Mouse (Mus musculus): ENCODE results near the gene Glrx2.
"Not testable (repeated sequence)": the region's sequence is repeated elsewhere in the genome, so short reads cannot be mapped to it uniquely, and the experiment has no call there.

The Glrx2 gene

DNA sequence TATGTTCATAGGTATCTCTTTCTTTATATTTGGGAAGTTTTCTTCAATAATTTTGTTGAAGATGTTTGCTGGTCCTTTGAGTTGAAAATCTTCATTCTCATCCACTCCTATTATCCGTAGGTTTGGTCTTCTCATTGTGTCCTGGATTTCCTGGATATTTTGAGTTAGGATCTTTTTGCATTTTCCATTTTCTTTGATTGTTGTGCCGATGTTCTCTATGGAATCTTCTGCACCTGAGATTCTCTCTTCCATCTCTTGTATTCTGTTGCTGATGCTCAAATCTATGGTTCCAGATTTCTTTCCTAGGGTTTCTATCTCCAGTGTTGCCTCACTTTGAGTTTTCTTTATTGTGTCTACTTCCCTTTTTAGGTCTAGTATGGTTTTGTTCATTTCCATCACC, at the start of gene Glrx2:
TSS of gene Glrx2 (plus strand) at position 301 of the 400 bp plus-strand sequence.
- not testable (repeated sequence) for DNase-seq

- DNase-seq = no peak
Measured at GRCm38 (mm10) chr1:143675734-143676361, 40.3 kb upstream of the Glrx2 start.

DNA sequence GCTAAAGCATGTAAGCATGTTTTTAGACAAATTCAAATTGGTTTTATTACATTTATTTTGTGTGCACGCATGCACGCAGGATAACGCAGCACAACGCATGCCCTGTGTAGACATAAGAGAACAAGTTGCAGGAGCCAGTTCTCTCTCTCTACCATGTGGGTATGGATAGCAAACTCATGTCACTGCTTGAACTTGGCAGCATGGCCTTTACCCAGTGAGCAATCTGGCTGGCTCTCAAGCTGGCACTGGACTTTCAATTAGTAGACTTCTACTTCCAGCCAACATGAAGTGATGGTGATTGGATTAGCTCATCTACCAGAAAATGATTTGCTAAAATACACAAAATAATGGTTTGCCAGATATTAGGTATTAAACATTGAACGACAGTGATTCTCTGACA, 35.0 kb upstream of the Glrx2 start:
- no peak for DNase-seq

DNA sequence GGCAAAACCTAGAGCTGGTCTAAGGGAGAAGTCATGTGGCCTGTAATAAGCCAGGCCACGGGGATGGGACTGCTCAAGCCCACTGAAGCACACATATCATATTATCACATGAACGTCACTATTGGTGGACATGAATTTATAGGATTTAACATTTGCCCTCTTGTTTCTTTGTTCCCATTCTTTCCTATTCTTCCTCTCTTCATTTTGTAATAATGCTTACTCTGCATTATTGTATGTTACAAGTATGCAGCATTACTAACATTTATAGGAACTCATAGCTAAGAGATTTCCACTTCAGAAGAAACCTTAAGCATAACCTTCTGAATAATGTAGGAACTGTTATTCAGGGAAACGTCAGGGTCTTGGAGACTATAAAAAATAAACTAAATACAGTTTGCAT, 31.3 kb upstream of the Glrx2 start:
- DNase-seq = no peak

- DNase-seq = no peak
Measured at GRCm38 (mm10) chr1:143701736-143702135, 14.4 kb upstream of the Glrx2 start.

DNA sequence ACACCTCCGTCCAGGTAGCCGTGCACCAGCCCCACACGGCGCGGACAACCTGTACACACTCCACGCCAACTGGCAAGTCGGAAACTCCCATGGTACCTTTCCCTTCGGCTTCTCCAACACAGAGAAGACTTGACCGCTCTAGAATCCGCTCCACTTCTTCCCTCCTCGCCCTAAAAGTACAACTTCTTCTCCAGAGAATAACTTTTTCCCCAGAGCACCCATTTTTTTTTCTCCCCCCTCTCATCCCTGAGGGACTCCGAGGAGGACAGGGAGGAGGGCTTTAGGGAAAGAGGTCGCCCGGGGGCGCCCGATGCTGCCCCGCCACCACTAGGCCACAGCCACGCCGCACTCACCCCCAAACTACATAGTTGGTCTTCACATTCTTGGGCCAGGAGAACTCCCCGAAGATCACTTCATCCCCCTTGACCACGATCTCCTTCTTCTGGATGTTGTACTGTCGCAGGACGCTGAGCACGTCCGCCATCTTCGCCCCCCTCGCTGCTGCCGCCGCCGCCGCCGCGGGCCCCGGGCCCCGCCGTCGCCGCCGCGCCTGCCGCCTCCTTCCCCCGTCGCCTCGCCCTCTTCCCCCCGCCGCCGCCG, 13.9 kb upstream of the Glrx2 start:
- peak; percentile 72 for DNase-seq

GRCm38 (mm10) chr1:143702741-143703262, 13.3 kb upstream of the Glrx2 start, which contains the start of gene Cdc73:
Gene Cdc73 (minus strand): TSS chr1:143702893.
- DNase-seq = peak; percentile 93

- DNase-seq = no peak
Measured at GRCm38 (mm10) chr1:143707006-143707405, 9.1 kb upstream of the Glrx2 start.

- DNase-seq = no peak
Measured at GRCm38 (mm10) chr1:143708361-143708760, 7.8 kb upstream of the Glrx2 start.

GRCm38 (mm10) chr1:143709966-143710626, 6.0 kb upstream of the Glrx2 start:
- DNase-seq = no peak

DNA sequence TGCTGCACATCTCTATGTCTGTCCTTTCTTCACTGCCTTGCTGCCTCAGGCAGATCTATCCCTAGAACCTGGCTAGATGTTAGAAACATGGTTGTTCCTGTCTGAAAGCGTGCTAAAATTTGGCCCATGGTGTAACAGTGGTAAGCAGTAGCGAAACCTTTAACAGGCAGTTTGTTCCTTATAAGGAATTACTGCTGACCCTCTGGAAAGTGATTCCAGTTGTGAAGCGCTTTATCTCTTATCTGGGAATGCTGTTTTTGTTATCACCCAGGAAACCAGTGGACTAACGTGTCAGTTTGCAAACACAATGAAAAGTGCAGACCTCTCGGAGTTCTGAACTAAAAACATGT, 5.5 kb upstream of the Glrx2 start:
- DNase-seq = no peak

DNA sequence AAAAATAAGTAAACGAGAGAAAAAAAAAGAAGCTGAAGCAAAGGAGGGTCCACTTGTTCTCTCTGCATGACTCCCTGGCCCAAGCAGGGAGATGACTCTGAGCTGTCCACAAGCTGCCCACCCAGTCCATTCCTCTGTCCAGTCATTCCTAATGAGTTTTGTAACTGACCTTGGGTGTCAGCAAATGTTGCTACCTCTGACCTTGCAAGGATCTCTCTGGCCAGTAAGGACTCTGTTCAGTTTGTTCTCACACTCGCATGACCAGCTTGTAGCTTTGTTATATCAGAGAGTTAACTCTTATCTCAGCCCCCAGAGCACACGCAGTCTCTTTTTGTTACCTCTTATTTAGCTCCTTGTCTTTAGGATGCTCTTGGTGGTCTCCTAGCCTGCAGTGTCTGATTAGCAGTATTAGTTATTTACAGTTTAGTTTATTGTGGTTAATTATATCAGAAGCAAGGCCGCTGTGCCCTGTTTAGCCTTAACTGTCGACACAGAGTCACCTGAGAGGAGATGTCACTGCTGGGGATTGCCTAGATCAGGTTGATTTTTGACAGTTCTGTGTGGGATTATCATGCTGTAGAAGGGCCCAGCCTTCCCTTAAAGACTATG, 8.4 kb downstream of the Glrx2 start:
- DNase-seq = no peak

GRCm38 (mm10) chr1:143727701-143728445, 11.7 kb downstream of the Glrx2 start:
- no peak for DNase-seq

GRCm38 (mm10) chr1:143730899-143731298, 14.8 kb downstream of the Glrx2 start:
- no peak for DNase-seq

GRCm38 (mm10) chr1:143731691-143732090, 15.6 kb downstream of the Glrx2 start:
- DNase-seq = no peak

- DNase-seq = no peak
Measured at GRCm38 (mm10) chr1:143733914-143734410, 17.8 kb downstream of the Glrx2 start.

GRCm38 (mm10) chr1:143738811-143739210, 22.7 kb downstream of the Glrx2 start:
- DNase-seq = no peak

GRCm38 (mm10) chr1:143739361-143740350, 23.5 kb downstream of the Glrx2 start:
- peak; percentile 92 for DNase-seq

DNA sequence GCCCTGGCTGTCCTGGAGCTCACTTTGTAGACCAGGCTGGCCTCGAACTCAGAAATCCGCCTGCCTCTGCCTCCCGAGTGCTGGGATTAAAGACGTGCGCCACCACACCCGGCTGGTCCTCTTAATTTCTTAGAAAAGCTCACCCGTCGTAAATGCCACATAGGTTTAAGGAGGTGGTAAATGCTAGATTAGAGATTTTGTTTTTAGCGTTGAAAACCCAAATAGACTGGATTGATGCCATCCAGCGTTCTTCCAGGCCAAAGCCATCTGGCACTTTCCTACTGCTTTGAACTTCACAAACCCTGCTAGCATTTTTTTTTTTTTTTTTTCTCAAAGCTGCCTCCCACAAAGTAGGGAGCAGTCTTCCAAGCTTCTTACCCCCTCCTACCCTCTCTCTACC, 24.4 kb downstream of the Glrx2 start:
- DNase-seq = no peak

DNA sequence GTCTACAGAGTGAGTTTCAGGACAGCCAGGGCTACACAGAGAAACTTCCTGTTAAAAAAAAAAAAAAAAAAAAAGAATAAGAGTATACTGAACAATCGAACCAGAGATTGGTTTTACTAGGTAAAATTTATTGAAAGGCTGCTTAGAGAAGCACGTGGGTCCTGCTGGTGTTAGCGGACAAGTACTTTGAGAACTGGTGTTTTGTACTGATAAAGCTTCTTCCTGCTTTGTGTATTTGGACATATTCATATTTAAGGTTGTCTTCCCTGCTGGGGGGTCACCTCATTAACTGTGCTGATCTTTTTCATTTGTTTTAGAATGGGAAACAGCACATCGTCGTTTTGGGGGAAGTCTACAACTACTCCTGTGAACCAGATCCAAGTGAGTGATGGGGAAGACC, 25.2 kb downstream of the Glrx2 start:
- no peak for DNase-seq

DNA sequence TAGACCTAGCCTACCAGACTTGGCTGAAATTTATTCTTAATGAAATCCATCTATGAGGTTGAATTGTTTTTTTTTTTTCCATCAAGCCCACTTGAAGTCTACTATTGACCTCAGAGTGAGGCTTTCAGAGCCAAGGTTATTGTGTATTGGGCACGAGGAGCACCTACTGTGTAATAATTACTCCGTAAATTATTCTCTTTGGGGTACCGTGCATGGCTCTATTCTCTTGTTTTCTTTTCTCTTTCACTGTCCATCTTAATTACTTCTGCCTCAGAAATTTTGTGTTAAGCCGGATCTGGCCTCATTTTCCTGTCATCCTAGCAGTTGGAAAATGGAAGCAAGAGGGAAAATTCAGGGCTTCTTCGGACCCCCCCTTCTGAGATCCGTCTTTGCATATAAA, 26.0 kb downstream of the Glrx2 start:
- DNase-seq = no peak
